Mouse (Mus musculus) embryonic facial prominence, embryonic 11.5 days (tissue): ENCODE measurements around the gene Tbce. TPM values are rescaled to one million over a fixed set of nuclear protein-coding genes. Genes with fewer than 3 reads are reported as not detected.

Experiments
- ATAC-seq: fragments of 200-750 bp; cut with Nextera tagmentation; replicated peaks from 2 replicates; pipeline ENCODE4 v1.8.0; 2017; ENCODE audit warnings: low read depth; ENCODE audit not compliant: insufficient number of reproducible peaks, low FRiP score, low TSS enrichment
- DNase-seq: peaks from one replicate; pipeline ENCODE4 v3.0.0-alpha.2; 2015; ENCODE audit warnings: low spot score
- H3K27ac ChIP-seq: fragments of 300-500 bp; sonication (generic); replicated peaks from 2 replicates; pipeline ENCODE4 v1.5.1; 2014; ENCODE audit warnings: mild to moderate bottlenecking, low read depth, low read length, control low read depth
- H3K27me3 ChIP-seq: fragments of 300-500 bp; sonication (generic); 2 replicates; pipeline ENCODE4 v1.6.1; 2014; ENCODE audit warnings: mild to moderate bottlenecking, low read length, moderate library complexity, mixed read lengths; ENCODE audit not compliant: control insufficient read depth, insufficient read depth
- H3K36me3 ChIP-seq: fragments of 300-500 bp; sonication (generic); replicated peaks from 2 replicates; pipeline ENCODE4 v1.6.1; 2014; ENCODE audit warnings: low read depth, mild to moderate bottlenecking, low read length, moderate library complexity, mixed read lengths; ENCODE audit not compliant: control insufficient read depth, insufficient read depth
- H3K4me1 ChIP-seq: fragments of 300-500 bp; sonication (generic); 2 replicates; pipeline ENCODE4 v1.6.1; 2014; ENCODE audit warnings: low read length, mixed read lengths; ENCODE audit not compliant: control insufficient read depth, insufficient read depth
- H3K4me2 ChIP-seq: fragments of 300-500 bp; sonication (generic); 2 replicates; pipeline ENCODE4 v1.6.1; 2014; ENCODE audit warnings: low read depth, mild to moderate bottlenecking, control low read depth, low read length, moderate library complexity
- H3K4me3 ChIP-seq: fragments of 300-500 bp; sonication (generic); 2 replicates; pipeline ENCODE4 v1.5.1; 2014; ENCODE audit warnings: low read depth, low read length, control low read depth
- H3K9ac ChIP-seq: fragments of 300-500 bp; sonication (generic); replicated peaks from 2 replicates; pipeline ENCODE4 v1.6.1; 2014; ENCODE audit warnings: mild to moderate bottlenecking, control low read depth, low read length
- H3K9me3 ChIP-seq: fragments of 300-500 bp; sonication (generic); replicated peaks from 2 replicates; pipeline ENCODE4 v1.6.1; 2016; ENCODE audit warnings: mild to moderate bottlenecking, low read length, inconsistent platforms, mixed read lengths; ENCODE audit not compliant: control insufficient read depth
- WGBS: fragments of 180-500 bp; shearing (Covaris S2); extraction: QIAGEN DNeasy Blood & Tissue Kit; methylation state at CpG from one replicate; pipeline ENCODE4 v1.1.7; 2014; 5-methylcytosine and 5-hydroxymethylcytosine counted together
- polyA plus RNA-seq: library from polyadenylated mRNA; unstranded; fragments of >200 nt; fragmentation: Nextera tagmentation; extraction: Ambion mirVana; gene quantifications from 2 replicates; pipeline ENCODE4 v1.2.1, GENCODE M21; 2014

Tbce gene
- polyA plus RNA-seq, 1 experiment from 2014 or later, result 67.7 TPM

- 94% methylated on average over 4 of the region's 4 CpGs for WGBS
- no peaks in the 10 kb centered on the region for H3K27me3 ChIP-seq
- ATAC-seq, result no peak
Observed at GRCm38 (mm10) chr13:14011454-14011995, 27.9 kb downstream of the Tbce start.

GRCm38 (mm10) chr13:14006056-14006455 is 33.4 kb downstream of the Tbce start:
- WGBS, result 66% methylated on average over 2 of the region's 2 CpGs
- H3K36me3 ChIP-seq, result no peaks in the 10 kb centered on the region; the same call in none of the 2 replicates
- no peak overlapping the region for H3K27ac ChIP-seq
- no peak for ATAC-seq
- no peak overlapping the region for H3K4me2 ChIP-seq
- H3K27me3 ChIP-seq, result no peaks in the 10 kb centered on the region
- no peaks in the 10 kb centered on the region for H3K9me3 ChIP-seq
- no peak overlapping the region for H3K4me3 ChIP-seq
- no peak overlapping the region for H3K9ac ChIP-seq
- DNase-seq, result no peak
- H3K4me1 ChIP-seq, result no peaks in the 10 kb centered on the region

More at GRCm38 (mm10) chr13:14011454-14011995, 27.9 kb downstream of the Tbce start:
- no peak overlapping the region for H3K4me3 ChIP-seq
- no peak overlapping the region for H3K27ac ChIP-seq
- no peak for DNase-seq
- H3K36me3 ChIP-seq, result no peaks in the 10 kb centered on the region; the same call in 1 of the 2 replicates
- no peaks in the 10 kb centered on the region for H3K4me1 ChIP-seq
- no peaks in the 10 kb centered on the region for H3K9me3 ChIP-seq
- H3K4me2 ChIP-seq, result no peak overlapping the region
- no peak overlapping the region for H3K9ac ChIP-seq

GRCm38 (mm10) chr13:14004999-14005398 is 34.4 kb downstream of the Tbce start:
- Histone ChIP-seq H3K4me3 (no peak overlapping the region), H3K9ac (no peak overlapping the region), H3K27me3 (no peaks in the 10 kb centered on the region), H3K36me3 (no peaks in the 10 kb centered on the region; the same call in none of the 2 replicates), H3K27ac (no peak overlapping the region), H3K4me2 (no peak overlapping the region), H3K9me3 (no peaks in the 10 kb centered on the region), H3K4me1 (no peaks in the 10 kb centered on the region)
- no peak for DNase-seq
- no peak for ATAC-seq
- WGBS, result 92% methylated on average over 5 of the region's 5 CpGs

GRCm38 (mm10) chr13:14004086-14004485 is 35.4 kb downstream of the Tbce start:
- no peak overlapping the region for H3K27ac ChIP-seq
- ATAC-seq (no peak), DNase-seq (no peak)
- H3K9me3 ChIP-seq, result no peaks in the 10 kb centered on the region
- H3K4me3 ChIP-seq, result no peak overlapping the region
- no peaks in the 10 kb centered on the region for H3K4me1 ChIP-seq
- H3K9ac ChIP-seq, result no peak overlapping the region
- H3K4me2 ChIP-seq, result no peak overlapping the region
- no peaks in the 10 kb centered on the region; the same call in none of the 2 replicates for H3K36me3 ChIP-seq
- 85% methylated on average over 4 of the region's 4 CpGs for WGBS
- no peaks in the 10 kb centered on the region for H3K27me3 ChIP-seq

- H3K4me1 ChIP-seq, result no peaks in the 10 kb centered on the region
- DNase-seq, result no peak
- WGBS, result 88% methylated on average over 2 of the region's 2 CpGs
- no peaks in the 10 kb centered on the region; the same call in 1 of the 2 replicates for H3K36me3 ChIP-seq
- ATAC-seq, result no peak
- no peak overlapping the region for H3K4me2 ChIP-seq
- H3K9me3 ChIP-seq, result no peaks in the 10 kb centered on the region
- H3K27ac ChIP-seq, result no peak overlapping the region
- no peaks in the 10 kb centered on the region for H3K27me3 ChIP-seq
- no peak overlapping the region for H3K9ac ChIP-seq
- no peak overlapping the region for H3K4me3 ChIP-seq
Observed at GRCm38 (mm10) chr13:14002706-14003105, 36.7 kb downstream of the Tbce start.

GRCm38 (mm10) chr13:13997476-13997875 is 42.0 kb downstream of the Tbce start:
- Histone ChIP-seq H3K4me2 (no peak overlapping the region), H3K4me1 (no peaks in the 10 kb centered on the region), H3K9me3 (no peaks in the 10 kb centered on the region), H3K9ac (no peak overlapping the region), H3K36me3 (no peaks in the 10 kb centered on the region; the same call in none of the 2 replicates), H3K4me3 (no peak overlapping the region), H3K27me3 (no peaks in the 10 kb centered on the region), H3K27ac (no peak overlapping the region)
- WGBS, result 86% methylated on average over 5 of the region's 5 CpGs
- ATAC-seq (0 out of 2 replicates have a peak, but pooled peaks have one; percentile 18), DNase-seq (no peak)

- DNase-seq (no peak), ATAC-seq (no peak)
- Histone ChIP-seq H3K4me3 (no peak overlapping the region), H3K4me2 (no peak overlapping the region), H3K27ac (no peak overlapping the region), H3K9me3 (no peaks in the 10 kb centered on the region), H3K9ac (no peak overlapping the region), H3K27me3 (no peaks in the 10 kb centered on the region), H3K36me3 (no peaks in the 10 kb centered on the region; the same call in none of the 2 replicates), H3K4me1 (no peaks in the 10 kb centered on the region)
- 87% methylated on average over 5 of the region's 5 CpGs for WGBS
Observed at GRCm38 (mm10) chr13:13995046-13995445, 44.4 kb downstream of the Tbce start.

- H3K9me3 ChIP-seq, result no peaks in the 10 kb centered on the region
- H3K36me3 ChIP-seq, result no peaks in the 10 kb centered on the region; the same call in none of the 2 replicates
- no peak for ATAC-seq
- H3K4me3 ChIP-seq, result no peak overlapping the region
- 77% methylated on average over 3 of the region's 3 CpGs for WGBS
- no peak for DNase-seq
- no peaks in the 10 kb centered on the region for H3K4me1 ChIP-seq
- H3K4me2 ChIP-seq, result no peak overlapping the region
- H3K9ac ChIP-seq, result no peak overlapping the region
- H3K27ac ChIP-seq, result no peak overlapping the region
- H3K27me3 ChIP-seq, result no peaks in the 10 kb centered on the region
Observed at GRCm38 (mm10) chr13:13993041-13993440, 46.4 kb downstream of the Tbce start.
